ENCODE assay signal across 9 mouse cellular contexts in genomic region chr5:37243169-37243886, GRCm38 (mm10). TPM values are rescaled to one million over a fixed set of nuclear protein-coding genes. Genes with fewer than 3 reads are reported as not detected.
A peak's percentile ranks its signal among the peaks of the same experiment; 100 is the strongest.
DNase-seq lines count a peak whose midpoint lies in the region; ATAC-seq and TF ChIP-seq lines count a peak whose summit lies in the region.
"Had no signal": no experiment of that assay in that cellular context is flagged by ENCODE, and none has a peak within 500 bp of the region (broad histone marks: within the 10 kb centered on the region; RNA-seq: fewer than 3 reads in every experiment).

No protein-coding gene starts in this region.

- H3K4me2 ChIP-seq in liver, postnatal 0 days (ENCODE audit: low read depth, low read length), result no peak overlapping the region
- H3K4me2 ChIP-seq in neural tube, embryonic 15.5 days, result peak overlapping the region; percentile 90

- peaks cover 75% of the 10 kb centered on the region for H3K27me3 ChIP-seq in liver, postnatal 0 days (ENCODE audit: insufficient read depth, low read length)
- H3K27me3 ChIP-seq in neural tube, embryonic 15.5 days (replicated peaks), result 0 out of 2 replicates have a peak, but pooled peaks cover 5% of the 10 kb centered on the region

- no peak for TF ChIP-seq POLR2A in cortical plate, adult 2 months (IDR thresholded peaks at IDR 0.05; ENCODE audit: extremely low read depth, insufficient read depth, low read length)

- H3K4me1 ChIP-seq in cortical plate, adult 2 months (ENCODE audit: control insufficient read depth, insufficient read depth, low read length), result peaks cover 4% of the 10 kb centered on the region
- 0 out of 2 replicates have a peak, but pooled peaks cover 4% of the 10 kb centered on the region for H3K4me1 ChIP-seq in liver, postnatal 0 days (ENCODE audit: insufficient read depth)
- H3K4me1 ChIP-seq in neural tube, embryonic 15.5 days, result peaks cover 67% of the 10 kb centered on the region

- no peaks in the 10 kb centered on the region for H3K36me3 ChIP-seq in liver, postnatal 0 days (replicated peaks; ENCODE audit: insufficient read depth, low read length)
- no peaks in the 10 kb centered on the region for H3K36me3 ChIP-seq in neural tube, embryonic 15.5 days
- H3K36me3 ChIP-seq: limb, embryonic 13.5 days had no signal

- no peak for TF ChIP-seq EP300 in liver, postnatal 0 days (IDR thresholded peaks at IDR 0.05; ENCODE audit: low read depth)

- ATAC-seq in liver, postnatal 0 days, result no peak
- no peak for ATAC-seq in neural tube, embryonic 15.5 days (ENCODE audit: low FRiP score)
- ATAC-seq in frontal cortex, adult (ENCODE audit: low TSS enrichment), result no peak

- peak; percentile 66 to 70 for DNase-seq in layer of hippocampus, postnatal 10 days (ENCODE audit: low spot score in 2 of 2)
- DNase-seq in layer of hippocampus, adult 18-20 months (ENCODE audit: low spot score in 2 of 2), result no peak
- DNase-seq in T-cell, adult 2 months (ENCODE audit: low spot score), result peak; percentile 16
- peak; percentile 90 for DNase-seq in heart, postnatal 4 days
- peak; percentile 67 for DNase-seq in liver, postnatal 0 days

- 5% methylated on average over 19 of the region's 19 CpGs for WGBS in liver, postnatal 0 days (ENCODE audit: insufficient replicate concordance)
- WGBS in neural tube, embryonic 15.5 days, result 1% methylated on average over 19 of the region's 19 CpGs

- H3K9ac ChIP-seq in liver, postnatal 0 days (replicated peaks), result no peak overlapping the region
- peak overlapping the region; percentile 78 for H3K9ac ChIP-seq in neural tube, embryonic 15.5 days (replicated peaks)
- H3K9ac ChIP-seq: limb, embryonic 13.5 days had no signal

- no peak overlapping the region for H3K27ac ChIP-seq in cortical plate, adult 2 months (ENCODE audit: insufficient read depth, low read length)
- H3K27ac ChIP-seq in liver, postnatal 0 days (ENCODE audit: low read depth), result no peak overlapping the region
- H3K27ac ChIP-seq in neural tube, embryonic 15.5 days (replicated peaks), result peak overlapping the region; percentile 96
- H3K27ac ChIP-seq: limb, embryonic 13.5 days had no signal

- no peak for TF ChIP-seq CTCF in cortical plate, adult 2 months (IDR thresholded peaks at IDR 0.05; ENCODE audit: extremely low read depth, insufficient read depth, low read length)
- TF ChIP-seq CTCF in liver, postnatal 0 days (IDR thresholded peaks at IDR 0.05; ENCODE audit: low read depth), result no peak

- peak overlapping the region; percentile 94 for H3K4me3 ChIP-seq in cortical plate, adult 2 months (ENCODE audit: insufficient read depth, low read length)
- H3K4me3 ChIP-seq in liver, postnatal 0 days (ENCODE audit: low read depth, low read length), result no peak overlapping the region
- peak overlapping the region; percentile 62 for H3K4me3 ChIP-seq in neural tube, embryonic 15.5 days (replicated peaks)

- no peaks in the 10 kb centered on the region for H3K9me3 ChIP-seq in liver, postnatal 0 days (ENCODE audit: low read length)
- H3K9me3 ChIP-seq in neural tube, embryonic 15.5 days (replicated peaks), result no peaks in the 10 kb centered on the region
- H3K9me3 ChIP-seq: limb, embryonic 13.5 days had no signal

RNA-seq across cellular contexts. Expression of gene Crmp1, which starts 1.6 kb away (rescaled TPM):
- 100 to 1,000 TPM; 793 to 842 TPM for total RNA-seq in layer of hippocampus, postnatal 10 days (2021)
- 100 to 1,000 TPM; 206 to 218 TPM for total RNA-seq in layer of hippocampus, adult 18-20 months (2021)
- polyA plus RNA-seq in cortical plate, adult 2 months (2012; rRNA removed), result 194 and 217 TPM in 2 replicates
- 10 to 100 TPM; 10.1 to 11.2 TPM for total RNA-seq in heart, postnatal 4 days (2021)
- polyA plus RNA-seq in liver, postnatal 0 days (2015; fragmentation: Nextera tagmentation; extraction: Ambion mirVana), result 0.06 and 0.13 TPM in 2 replicates
- polyA plus RNA-seq in neural tube, embryonic 15.5 days (2015; fragmentation: Nextera tagmentation; extraction: Ambion mirVana), result 679 and 807 TPM in 2 replicates

Comparison
In these comparisons a context has a peak if more than half of its experiments do, and no peak if none do; other contexts are left out.
1. DNase-seq: peak in layer of hippocampus, postnatal 10 days (2 of 2), T-cell, adult 2 months (single experiment), heart, postnatal 4 days (single experiment) and liver, postnatal 0 days (single experiment); none in layer of hippocampus, adult 18-20 months (0 of 2).
2. RNA of gene Crmp1, which starts 1.6 kb away (total RNA-seq): 793 to 842 TPM in layer of hippocampus, postnatal 10 days and 206 to 218 TPM in layer of hippocampus, adult 18-20 months; 10.1 to 11.2 TPM in heart, postnatal 4 days; every median in the first group is over 10 times any median in the second.